Mouse (Mus musculus): ENCODE results near the gene Nt5c3. TPM values are rescaled to one million over a fixed set of nuclear protein-coding genes. Genes with fewer than 3 reads are reported as not detected.
A peak's percentile ranks its signal among the peaks of the same experiment; 100 is the strongest.

Gene Nt5c3
- polyA plus RNA-seq, 1 experiment from 2014 or later = 159 TPM

- 94% methylated on average over 8 of the region's 8 CpGs for WGBS
- Histone ChIP-seq H3K27me3 (no peaks in the 10 kb centered on the region), H3K4me3 (no peak overlapping the region), H3K9ac (replicated peaks) (no peak overlapping the region), H3K4me2 (replicated peaks) (no peak overlapping the region), H3K9me3 (no peaks in the 10 kb centered on the region), H3K27ac (replicated peaks) (no peak overlapping the region), H3K4me1 (no peaks in the 10 kb centered on the region), H3K36me3 (no peaks in the 10 kb centered on the region)
- no peak for ATAC-seq (replicated peaks)
Measured at GRCm38 (mm10) chr6:56860205-56860848, 63.4 kb downstream of the Nt5c3 start.

- Histone ChIP-seq H3K36me3 (no peaks in the 10 kb centered on the region), H3K4me2 (replicated peaks) (no peak overlapping the region), H3K4me3 (no peak overlapping the region), H3K27ac (replicated peaks) (no peak overlapping the region), H3K9ac (replicated peaks) (no peak overlapping the region), H3K27me3 (no peaks in the 10 kb centered on the region), H3K9me3 (no peaks in the 10 kb centered on the region), H3K4me1 (no peaks in the 10 kb centered on the region)
- WGBS = 44% methylated on average over 5 of the region's 5 CpGs
- ATAC-seq (replicated peaks) = no peak
Measured at GRCm38 (mm10) chr6:56856748-56857147, 67.0 kb downstream of the Nt5c3 start.

DNA sequence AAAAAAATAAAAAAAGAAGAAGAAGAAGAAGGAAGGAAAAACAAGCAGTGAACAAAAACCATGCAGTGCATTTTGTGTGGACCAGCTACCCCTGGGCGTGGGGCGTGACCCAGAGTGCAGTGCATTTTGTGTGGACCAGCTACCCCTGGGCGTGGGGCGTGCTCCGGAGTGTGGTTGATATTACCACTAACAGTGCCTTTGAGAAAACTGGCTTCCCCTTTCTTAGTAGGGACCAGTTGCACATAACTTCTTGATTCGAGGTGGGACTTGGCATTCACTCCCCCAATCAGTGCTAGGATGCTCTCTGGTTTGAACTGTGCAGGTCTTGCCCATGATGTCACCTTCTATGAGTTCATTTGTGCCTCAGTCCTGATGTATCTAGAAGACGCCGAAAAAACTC lies 68.9 kb downstream of the Nt5c3 start:
- ATAC-seq (replicated peaks) = no peak
- no peaks in the 10 kb centered on the region for H3K4me1 ChIP-seq
- no peak overlapping the region for H3K27ac ChIP-seq (replicated peaks)
- H3K9me3 ChIP-seq = no peaks in the 10 kb centered on the region
- no peak overlapping the region for H3K4me3 ChIP-seq
- no peak overlapping the region for H3K9ac ChIP-seq (replicated peaks)
- H3K4me2 ChIP-seq (replicated peaks) = no peak overlapping the region
- WGBS = 96% methylated on average over 8 of the region's 8 CpGs
- no peaks in the 10 kb centered on the region for H3K27me3 ChIP-seq
- H3K36me3 ChIP-seq = no peaks in the 10 kb centered on the region

- ATAC-seq (replicated peaks) = no peak
Measured at GRCm38 (mm10) chr6:56850315-56850714, 73.4 kb downstream of the Nt5c3 start.

GRCm38 (mm10) chr6:56848974-56849373 lies 74.8 kb downstream of the Nt5c3 start:
- Histone ChIP-seq H3K4me2 (replicated peaks) (no peak overlapping the region), H3K36me3 (no peaks in the 10 kb centered on the region), H3K27me3 (no peaks in the 10 kb centered on the region), H3K4me3 (no peak overlapping the region), H3K4me1 (no peaks in the 10 kb centered on the region), H3K9me3 (no peaks in the 10 kb centered on the region), H3K27ac (replicated peaks) (no peak overlapping the region), H3K9ac (replicated peaks) (no peak overlapping the region)
- ATAC-seq (replicated peaks) = no peak
- 80% methylated on average over 3 of the region's 3 CpGs for WGBS

More at GRCm38 (mm10) chr6:56850315-56850714, 73.4 kb downstream of the Nt5c3 start:
- Histone ChIP-seq H3K4me1 (no peaks in the 10 kb centered on the region), H3K9ac (replicated peaks) (no peak overlapping the region), H3K4me2 (replicated peaks) (no peak overlapping the region), H3K27ac (replicated peaks) (no peak overlapping the region), H3K4me3 (no peak overlapping the region), H3K27me3 (no peaks in the 10 kb centered on the region), H3K36me3 (no peaks in the 10 kb centered on the region), H3K9me3 (no peaks in the 10 kb centered on the region)
- 77% methylated on average over 7 of the region's 7 CpGs for WGBS

GRCm38 (mm10) chr6:56844365-56844764 lies 79.4 kb downstream of the Nt5c3 start:
- no peak overlapping the region for H3K4me3 ChIP-seq
- H3K27ac ChIP-seq (replicated peaks) = no peak overlapping the region
- no peak overlapping the region for H3K9ac ChIP-seq (replicated peaks)
- H3K36me3 ChIP-seq = no peaks in the 10 kb centered on the region
- WGBS = 93% methylated on average over 2 of the region's 2 CpGs
- no peaks in the 10 kb centered on the region for H3K9me3 ChIP-seq
- no peak for ATAC-seq (replicated peaks)
- H3K4me1 ChIP-seq = no peaks in the 10 kb centered on the region
- H3K4me2 ChIP-seq (replicated peaks) = no peak overlapping the region
- H3K27me3 ChIP-seq = no peaks in the 10 kb centered on the region

DNA sequence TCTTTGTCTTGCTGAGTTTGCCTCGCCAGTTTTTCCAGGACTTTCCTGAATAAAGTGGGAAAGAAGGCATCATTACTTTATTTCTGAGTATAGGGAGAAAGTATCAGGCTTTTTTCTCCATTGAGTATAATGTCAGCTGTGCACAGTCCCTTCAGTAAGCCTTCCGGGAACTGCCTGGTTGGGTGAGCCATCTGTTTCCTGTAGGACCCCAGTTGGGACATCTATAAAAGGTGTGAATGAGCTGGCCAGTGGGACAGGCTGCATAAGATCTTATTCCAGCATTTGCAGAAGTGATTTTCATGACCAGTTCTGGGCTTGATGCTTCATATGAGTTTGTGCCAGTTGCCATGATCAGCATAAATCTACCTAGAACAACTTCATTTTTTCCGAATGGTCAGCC lies 80.5 kb downstream of the Nt5c3 start:
- Histone ChIP-seq H3K27me3 (no peaks in the 10 kb centered on the region), H3K4me2 (replicated peaks) (no peak overlapping the region), H3K36me3 (no peaks in the 10 kb centered on the region), H3K9ac (replicated peaks) (no peak overlapping the region), H3K9me3 (no peaks in the 10 kb centered on the region), H3K27ac (replicated peaks) (no peak overlapping the region), H3K4me3 (no peak overlapping the region), H3K4me1 (no peaks in the 10 kb centered on the region)
- no peak for ATAC-seq (replicated peaks)
- WGBS = 78% methylated on average over 3 of the region's 3 CpGs

- Histone ChIP-seq H3K9ac (replicated peaks) (no peak overlapping the region), H3K9me3 (no peaks in the 10 kb centered on the region), H3K27ac (replicated peaks) (no peak overlapping the region), H3K4me2 (replicated peaks) (no peak overlapping the region), H3K4me1 (no peaks in the 10 kb centered on the region), H3K27me3 (no peaks in the 10 kb centered on the region), H3K36me3 (no peaks in the 10 kb centered on the region), H3K4me3 (no peak overlapping the region)
- 94% methylated on average over 3 of the region's 3 CpGs for WGBS
- no peak for ATAC-seq (replicated peaks)
Measured at GRCm38 (mm10) chr6:56837621-56838020, 86.1 kb downstream of the Nt5c3 start.

DNA sequence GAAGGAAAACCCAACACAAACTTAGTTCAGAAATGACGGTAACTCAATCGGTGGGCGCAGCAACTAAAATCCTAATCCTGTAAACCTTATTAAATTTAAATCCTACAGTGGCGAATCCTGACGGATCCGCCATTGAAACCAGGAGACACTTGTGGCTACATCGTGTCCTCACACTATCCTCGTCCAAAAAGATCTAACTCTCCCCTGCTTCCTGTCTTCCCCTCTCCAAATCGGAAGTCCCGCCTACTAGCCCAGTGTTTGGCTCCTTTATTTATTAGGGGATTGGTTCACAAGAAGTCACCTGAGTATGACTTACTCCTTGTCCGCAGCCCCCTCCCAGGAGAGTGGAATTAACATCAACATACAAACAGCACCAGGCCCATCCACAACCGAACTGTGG lies 86.6 kb downstream of the Nt5c3 start:
- peaks cover 3% of the 10 kb centered on the region; the same call in 1 of the 2 replicates for H3K4me1 ChIP-seq
- no peak overlapping the region for H3K9ac ChIP-seq (replicated peaks)
- no peaks in the 10 kb centered on the region for H3K9me3 ChIP-seq
- ATAC-seq (replicated peaks) = no peak
- no peak overlapping the region for H3K27ac ChIP-seq (replicated peaks)
- WGBS = 93% methylated on average over 12 of the region's 12 CpGs
- H3K36me3 ChIP-seq = no peaks in the 10 kb centered on the region
- H3K4me2 ChIP-seq (replicated peaks) = no peak overlapping the region
- no peak overlapping the region for H3K4me3 ChIP-seq
- H3K27me3 ChIP-seq = no peaks in the 10 kb centered on the region

GRCm38 (mm10) chr6:56835532-56835931 lies 88.2 kb downstream of the Nt5c3 start:
- peaks cover 3% of the 10 kb centered on the region; the same call in 1 of the 2 replicates for H3K4me1 ChIP-seq
- ATAC-seq (replicated peaks) = no peak
- H3K27me3 ChIP-seq = no peaks in the 10 kb centered on the region
- no peak overlapping the region for H3K9ac ChIP-seq (replicated peaks)
- no peak overlapping the region for H3K27ac ChIP-seq (replicated peaks)
- H3K36me3 ChIP-seq = no peaks in the 10 kb centered on the region
- no peak overlapping the region for H3K4me2 ChIP-seq (replicated peaks)
- H3K4me3 ChIP-seq = no peak overlapping the region
- 89% methylated on average over 10 of the region's 10 CpGs for WGBS
- no peaks in the 10 kb centered on the region for H3K9me3 ChIP-seq

GRCm38 (mm10) chr6:56834769-56835168 lies 89.0 kb downstream of the Nt5c3 start:
- no peaks in the 10 kb centered on the region for H3K9me3 ChIP-seq
- H3K4me2 ChIP-seq (replicated peaks) = no peak overlapping the region
- no peak for ATAC-seq (replicated peaks)
- H3K4me3 ChIP-seq = no peak overlapping the region
- WGBS = 61% methylated on average over 5 of the region's 5 CpGs
- H3K27me3 ChIP-seq = no peaks in the 10 kb centered on the region
- no peaks in the 10 kb centered on the region for H3K36me3 ChIP-seq
- H3K9ac ChIP-seq (replicated peaks) = no peak overlapping the region
- H3K4me1 ChIP-seq = peaks cover 3% of the 10 kb centered on the region; the same call in 1 of the 2 replicates
- H3K27ac ChIP-seq (replicated peaks) = no peak overlapping the region

GRCm38 (mm10) chr6:56832830-56833229 lies 90.9 kb downstream of the Nt5c3 start:
- H3K9ac ChIP-seq (replicated peaks) = no peak overlapping the region
- no peak overlapping the region for H3K27ac ChIP-seq (replicated peaks)
- no peaks in the 10 kb centered on the region for H3K36me3 ChIP-seq
- no peak overlapping the region for H3K4me2 ChIP-seq (replicated peaks)
- no peaks in the 10 kb centered on the region for H3K9me3 ChIP-seq
- H3K4me1 ChIP-seq = peaks cover 3% of the 10 kb centered on the region; the same call in 1 of the 2 replicates
- H3K27me3 ChIP-seq = no peaks in the 10 kb centered on the region
- peak overlapping the region; percentile 60; the same call in 1 of the 2 replicates for H3K4me3 ChIP-seq
- no peak for ATAC-seq (replicated peaks)

- ATAC-seq (replicated peaks) = no peak; the same call in 1 of the 2 replicates
- no peak overlapping the region for H3K27ac ChIP-seq (replicated peaks)
- peak overlapping the region; percentile 93 for H3K4me2 ChIP-seq (replicated peaks)
- 9% methylated on average over 14 of the region's 15 CpGs for WGBS
- H3K4me1 ChIP-seq = peaks cover 3% of the 10 kb centered on the region; the same call in 1 of the 2 replicates
- H3K9ac ChIP-seq (replicated peaks) = peak overlapping the region; percentile 56
- no peaks in the 10 kb centered on the region for H3K36me3 ChIP-seq
- no peaks in the 10 kb centered on the region for H3K27me3 ChIP-seq
- H3K4me3 ChIP-seq = peak overlapping the region; percentile 60
- H3K9me3 ChIP-seq = no peaks in the 10 kb centered on the region
Measured at GRCm38 (mm10) chr6:56832407-56832796, 91.3 kb downstream of the Nt5c3 start.

Measured in forebrain, embryonic 15.5 days (tissue).